Mouse (Mus musculus) intestine, embryonic 16.5 days (tissue): ENCODE data around the gene Ksr2. TPM values are rescaled to one million over a fixed set of nuclear protein-coding genes. Genes with fewer than 3 reads are reported as not detected.

Experiments
- ATAC-seq: fragments of 200-750 bp; cut with Nextera tagmentation; 2 replicates; pipeline ENCODE4 v1.8.0; 2017; ENCODE audit warnings: moderate TSS enrichment, moderate library complexity
- H3K27ac ChIP-seq: fragments of 300-500 bp; sonication (generic); 2 replicates; pipeline ENCODE4 v1.5.1; 2014; ENCODE audit warnings: mild to moderate bottlenecking, low read length
- H3K27me3 ChIP-seq: fragments of 300-500 bp; sonication (generic); replicated peaks from 2 replicates; pipeline ENCODE4 v1.6.1; 2014; ENCODE audit warnings: low read length, control low read depth, mixed read lengths; ENCODE audit not compliant: control insufficient read depth, insufficient read depth
- H3K36me3 ChIP-seq: fragments of 300-500 bp; sonication (generic); 2 replicates; pipeline ENCODE4 v1.6.1; 2014; ENCODE audit warnings: low read length, control low read depth; ENCODE audit not compliant: control insufficient read depth, insufficient read depth
- H3K4me1 ChIP-seq: fragments of 300-500 bp; sonication (generic); 2 replicates; pipeline ENCODE4 v1.6.1; 2014; ENCODE audit warnings: low read length, control low read depth, mixed read lengths; ENCODE audit not compliant: control insufficient read depth, insufficient read depth
- H3K4me2 ChIP-seq: fragments of 300-500 bp; sonication (generic); 2 replicates; pipeline ENCODE4 v1.6.1; 2014; ENCODE audit warnings: low read depth, low read length, control low read depth
- H3K4me3 ChIP-seq: fragments of 300-500 bp; sonication (generic); 2 replicates; pipeline ENCODE4 v1.5.1; 2014; ENCODE audit warnings: mild to moderate bottlenecking, low read length
- H3K9ac ChIP-seq: fragments of 300-500 bp; sonication (generic); 2 replicates; pipeline ENCODE4 v1.6.1; 2014; ENCODE audit warnings: low read depth, low read length
- H3K9me3 ChIP-seq: fragments of 300-500 bp; sonication (generic); 2 replicates; pipeline ENCODE4 v1.6.1; 2016; ENCODE audit warnings: low read length, control low read depth; ENCODE audit not compliant: control insufficient read depth
- WGBS: fragments of 180-500 bp; shearing (Covaris S2); extraction: QIAGEN DNeasy Blood & Tissue Kit; methylation state at CpG from one replicate; pipeline ENCODE4 v1.1.7; 2014; 5-methylcytosine and 5-hydroxymethylcytosine counted together
- polyA plus RNA-seq: library from polyadenylated mRNA; unstranded; fragments of >200 nt; fragmentation: Nextera tagmentation; extraction: Ambion mirVana; gene quantifications from 2 replicates; pipeline ENCODE4 v1.2.1, GENCODE M21; 2015

Ksr2 gene
- polyA plus RNA-seq, 1 experiment from 2014 or later: 0.20 TPM

GRCm38 (mm10) chr5:117486092-117486491 lies 72.3 kb downstream of the Ksr2 start:
- Histone ChIP-seq H3K9ac (no peak overlapping the region), H3K27ac (no peak overlapping the region), H3K9me3 (no peaks in the 10 kb centered on the region), H3K4me1 (no peaks in the 10 kb centered on the region), H3K27me3 (no peaks in the 10 kb centered on the region), H3K4me2 (no peak overlapping the region), H3K4me3 (no peak overlapping the region), H3K36me3 (no peaks in the 10 kb centered on the region)
- WGBS: 67% methylated on average over 7 of the region's 7 CpGs
- ATAC-seq: no peak

GRCm38 (mm10) chr5:117488155-117488554 lies 74.4 kb downstream of the Ksr2 start:
- Histone ChIP-seq H3K4me2 (no peak overlapping the region), H3K9me3 (no peaks in the 10 kb centered on the region), H3K4me3 (no peak overlapping the region), H3K27ac (no peak overlapping the region), H3K9ac (no peak overlapping the region), H3K4me1 (peaks cover 2% of the 10 kb centered on the region; the same call in 1 of the 2 replicates), H3K27me3 (no peaks in the 10 kb centered on the region), H3K36me3 (no peaks in the 10 kb centered on the region)
- WGBS: 77% methylated on average over 6 of the region's 6 CpGs
- ATAC-seq: no peak

- Histone ChIP-seq H3K36me3 (no peaks in the 10 kb centered on the region), H3K27me3 (no peaks in the 10 kb centered on the region), H3K9me3 (no peaks in the 10 kb centered on the region), H3K4me1 (peaks cover 3% of the 10 kb centered on the region; the same call in 1 of the 2 replicates), H3K9ac (no peak overlapping the region), H3K4me2 (no peak overlapping the region), H3K4me3 (no peak overlapping the region), H3K27ac (no peak overlapping the region)
- ATAC-seq: no peak
- 88% methylated on average over 16 of the region's 16 CpGs for WGBS
Measured at GRCm38 (mm10) chr5:117488670-117489325, 75.0 kb downstream of the Ksr2 start.

- 22% methylated on average over 31 of the region's 31 CpGs for WGBS
- Histone ChIP-seq H3K4me1 (peaks cover 3% of the 10 kb centered on the region; the same call in 1 of the 2 replicates), H3K4me2 (no peak overlapping the region), H3K9me3 (no peaks in the 10 kb centered on the region), H3K36me3 (no peaks in the 10 kb centered on the region), H3K27ac (no peak overlapping the region), H3K4me3 (no peak overlapping the region), H3K27me3 (no peaks in the 10 kb centered on the region), H3K9ac (no peak overlapping the region)
- 0 out of 2 replicates have a peak, but pooled peaks have one; percentile 56 for ATAC-seq
Measured at GRCm38 (mm10) chr5:117492933-117493863, 79.4 kb downstream of the Ksr2 start.

GRCm38 (mm10) chr5:117493947-117494346 lies 80.1 kb downstream of the Ksr2 start:
- peak; percentile 50; the same call in 1 of the 2 replicates for ATAC-seq
- Histone ChIP-seq H3K36me3 (no peaks in the 10 kb centered on the region), H3K4me2 (no peak overlapping the region), H3K9me3 (no peaks in the 10 kb centered on the region), H3K27ac (no peak overlapping the region), H3K9ac (no peak overlapping the region), H3K4me1 (peaks cover 3% of the 10 kb centered on the region; the same call in 1 of the 2 replicates), H3K27me3 (no peaks in the 10 kb centered on the region), H3K4me3 (no peak overlapping the region)
- 21% methylated on average over 7 of the region's 7 CpGs for whole genome bisulfite sequencing

- H3K36me3 ChIP-seq: no peaks in the 10 kb centered on the region
- H3K27me3 ChIP-seq: no peaks in the 10 kb centered on the region
- no peak overlapping the region for H3K9ac ChIP-seq
- H3K4me2 ChIP-seq: no peak overlapping the region
- no peak overlapping the region for H3K4me3 ChIP-seq
- WGBS: 60% methylated on average over 21 of the region's 21 CpGs
- H3K9me3 ChIP-seq: 0 out of 2 replicates have a peak, but pooled peaks cover 1% of the 10 kb centered on the region
- ATAC-seq: no peak
- peaks cover 3% of the 10 kb centered on the region; the same call in 1 of the 2 replicates for H3K4me1 ChIP-seq
- no peak overlapping the region for H3K27ac ChIP-seq
Measured at GRCm38 (mm10) chr5:117497084-117497483, 83.3 kb downstream of the Ksr2 start.

GRCm38 (mm10) chr5:117502611-117503010 lies 88.8 kb downstream of the Ksr2 start:
- no peak for ATAC-seq
- H3K27ac ChIP-seq: no peak overlapping the region
- H3K9me3 ChIP-seq: 0 out of 2 replicates have a peak, but pooled peaks cover 3% of the 10 kb centered on the region
- H3K27me3 ChIP-seq: no peaks in the 10 kb centered on the region
- no peak overlapping the region for H3K9ac ChIP-seq
- 81% methylated on average over 5 of the region's 5 CpGs for WGBS
- H3K4me1 ChIP-seq: peaks cover 3% of the 10 kb centered on the region; the same call in 1 of the 2 replicates
- no peaks in the 10 kb centered on the region for H3K36me3 ChIP-seq
- H3K4me2 ChIP-seq: no peak overlapping the region
- H3K4me3 ChIP-seq: no peak overlapping the region

- Histone ChIP-seq H3K9ac (no peak overlapping the region), H3K4me1 (peaks cover 3% of the 10 kb centered on the region; the same call in 1 of the 2 replicates), H3K36me3 (no peaks in the 10 kb centered on the region), H3K4me2 (no peak overlapping the region), H3K9me3 (0 out of 2 replicates have a peak, but pooled peaks cover 3% of the 10 kb centered on the region), H3K4me3 (no peak overlapping the region), H3K27ac (no peak overlapping the region), H3K27me3 (no peaks in the 10 kb centered on the region)
- 81% methylated on average over 5 of the region's 5 CpGs for WGBS
- ATAC-seq: no peak
Measured at GRCm38 (mm10) chr5:117504431-117504830, 90.6 kb downstream of the Ksr2 start.

GRCm38 (mm10) chr5:117505204-117505603 lies 91.4 kb downstream of the Ksr2 start:
- Histone ChIP-seq H3K4me3 (no peak overlapping the region), H3K27me3 (no peaks in the 10 kb centered on the region), H3K36me3 (no peaks in the 10 kb centered on the region), H3K9me3 (0 out of 2 replicates have a peak, but pooled peaks cover 3% of the 10 kb centered on the region), H3K9ac (no peak overlapping the region), H3K27ac (no peak overlapping the region), H3K4me2 (peak overlapping the region; percentile 34; the same call in 1 of the 2 replicates), H3K4me1 (peaks cover 3% of the 10 kb centered on the region; the same call in 1 of the 2 replicates)
- 66% methylated on average over 10 of the region's 10 CpGs for WGBS
- ATAC-seq: peak; percentile 22; the same call in 1 of the 2 replicates
